10 mouse cellular contexts compared by ENCODE assay signal in the genomic region with DNA sequence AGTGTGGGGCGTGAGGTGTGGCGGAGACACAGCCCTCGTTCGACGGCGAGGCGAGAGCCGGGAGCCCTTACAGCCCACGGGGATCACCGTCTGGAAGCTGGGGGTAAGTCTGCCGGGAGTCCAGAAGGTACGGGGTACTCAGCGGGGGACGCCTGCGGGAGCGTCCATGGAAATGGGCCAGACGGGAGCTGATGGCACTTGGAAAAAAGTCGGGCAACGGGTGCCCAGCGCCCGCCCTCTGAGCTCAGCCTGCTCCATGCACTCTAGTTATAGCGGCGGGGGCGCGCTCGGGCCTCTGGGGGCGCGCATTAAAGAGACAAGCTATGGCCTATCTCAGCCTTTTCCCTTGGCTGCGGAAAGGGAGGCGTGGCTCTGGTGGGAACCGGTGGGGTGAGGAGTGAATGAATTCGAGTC. TPM values are rescaled to one million over a fixed set of nuclear protein-coding genes. Genes with fewer than 3 reads are reported as not detected.
DNase-seq lines count a peak whose midpoint lies in the region; ATAC-seq lines count a peak whose summit lies in the region.
"Had no signal": no experiment of that assay in that cellular context is flagged by ENCODE, and none has a peak within 500 bp of the region (broad histone marks: within the 10 kb centered on the region; RNA-seq: fewer than 3 reads in every experiment).

A gene (minus strand): TSS at position 240 of the 414 bp plus-strand sequence.

- no peaks in the 10 kb centered on the region for H3K36me3 ChIP-seq in embryonic facial prominence, embryonic 14.5 days (ENCODE audit: control insufficient read depth, insufficient read depth, low read length)
- H3K36me3 ChIP-seq in intestine, embryonic 14.5 days (ENCODE audit: control insufficient read depth, insufficient read depth, low read length) = no peaks in the 10 kb centered on the region
- no peaks in the 10 kb centered on the region for H3K36me3 ChIP-seq in stomach, embryonic 16.5 days (ENCODE audit: control insufficient read depth, insufficient read depth, low read length)

- H3K4me2 ChIP-seq in embryonic facial prominence, embryonic 14.5 days (ENCODE audit: low read depth, low read length) = peak within 1 kb of the TSS; percentile 50
- H3K4me2 ChIP-seq in intestine, embryonic 14.5 days (ENCODE audit: low read length) = peak within 1 kb of the TSS; percentile 45
- H3K4me2 ChIP-seq in stomach, embryonic 16.5 days (ENCODE audit: low read depth, low read length) = peak within 1 kb of the TSS; percentile 52

- no peak within 1 kb of the TSS for H3K27ac ChIP-seq in embryonic facial prominence, embryonic 14.5 days (replicated peaks; ENCODE audit: low read depth, low read length)
- no peak within 1 kb of the TSS for H3K27ac ChIP-seq in intestine, embryonic 14.5 days (ENCODE audit: low read depth)
- no peak within 1 kb of the TSS for H3K27ac ChIP-seq in stomach, embryonic 16.5 days (ENCODE audit: low read length)

- peak; percentile 33 to 47 for DNase-seq in layer of hippocampus, postnatal 10 days (ENCODE audit: low spot score in 2 of 2)
- no peak for DNase-seq in layer of hippocampus, adult 8-10 months (ENCODE audit: low spot score in 2 of 2)
- DNase-seq in embryonic facial prominence, embryonic 14.5 days (ENCODE audit: low spot score) = peak; percentile 73
- DNase-seq in intestine, embryonic 14.5 days (ENCODE audit: low spot score) = peak; percentile 79
- DNase-seq in lung, postnatal 10 days = peak; percentile 65
- DNase-seq in left cerebral cortex, adult 18-20 months (ENCODE audit: low spot score in 2 of 2) = no peak
- DNase-seq in spleen, postnatal 4 days (ENCODE audit: low spot score in 2 of 2) = no peak

- ATAC-seq in embryonic facial prominence, embryonic 14.5 days (ENCODE audit: low read depth) = peak; percentile 52
- ATAC-seq in intestine, embryonic 14.5 days (replicated peaks; ENCODE audit: low FRiP score, low TSS enrichment, low read depth) = peak; percentile 54; the same call in 1 of the 2 replicates
- ATAC-seq in stomach, embryonic 16.5 days (ENCODE audit: insufficient read depth, low FRiP score) = peak; percentile 45; the same call in 1 of the 2 replicates
- ATAC-seq: Patski had no signal

- H3K27me3 ChIP-seq in embryonic facial prominence, embryonic 14.5 days (replicated peaks; ENCODE audit: control insufficient read depth, insufficient read depth, low read length) = peaks cover 81% of the 10 kb centered on the region
- peaks cover 80% of the 10 kb centered on the region for H3K27me3 ChIP-seq in intestine, embryonic 14.5 days (replicated peaks; ENCODE audit: control insufficient read depth, insufficient read depth, low read length)
- peaks cover 83% of the 10 kb centered on the region for H3K27me3 ChIP-seq in stomach, embryonic 16.5 days (ENCODE audit: control insufficient read depth, insufficient read depth, low read length)

- WGBS in embryonic facial prominence, embryonic 14.5 days = 1% methylated on average over 26 of the region's 32 CpGs
- 3% methylated on average over 32 of the region's 32 CpGs for WGBS in intestine, embryonic 14.5 days
- 3% methylated on average over 32 of the region's 32 CpGs for WGBS in stomach, embryonic 16.5 days

- H3K4me3 ChIP-seq in embryonic facial prominence, embryonic 14.5 days (ENCODE audit: low read depth, low read length) = peak within 1 kb of the TSS; percentile 38
- H3K4me3 ChIP-seq in intestine, embryonic 14.5 days (ENCODE audit: low read depth, low read length) = peak within 1 kb of the TSS; percentile 25
- peak within 1 kb of the TSS; percentile 41 for H3K4me3 ChIP-seq in stomach, embryonic 16.5 days (replicated peaks; ENCODE audit: low read length)

- H3K9ac ChIP-seq in embryonic facial prominence, embryonic 14.5 days (ENCODE audit: low read depth, low read length) = peak within 1 kb of the TSS; percentile 30
- H3K9ac ChIP-seq in intestine, embryonic 14.5 days (ENCODE audit: low read length) = 0 out of 2 replicates have a peak within 1 kb of the TSS, but pooled peaks have one; percentile 5
- peak within 1 kb of the TSS; percentile 57 for H3K9ac ChIP-seq in stomach, embryonic 16.5 days (ENCODE audit: low read length)

- H3K4me1 ChIP-seq in embryonic facial prominence, embryonic 14.5 days (ENCODE audit: control insufficient read depth, insufficient read depth, low read length) = no peaks in the 10 kb centered on the region
- H3K4me1 ChIP-seq in intestine, embryonic 14.5 days (replicated peaks; ENCODE audit: control insufficient read depth, insufficient read depth, low read length) = no peaks in the 10 kb centered on the region; the same call in 1 of the 2 replicates
- peaks cover 13% of the 10 kb centered on the region; the same call in 1 of the 2 replicates for H3K4me1 ChIP-seq in stomach, embryonic 16.5 days (ENCODE audit: control insufficient read depth, insufficient read depth, low read length)

- no peaks in the 10 kb centered on the region for H3K9me3 ChIP-seq in embryonic facial prominence, embryonic 14.5 days (ENCODE audit: control insufficient read depth, low read length)
- no peaks in the 10 kb centered on the region for H3K9me3 ChIP-seq in intestine, embryonic 14.5 days (ENCODE audit: control insufficient read depth, low read length)
- H3K9me3 ChIP-seq in stomach, embryonic 16.5 days (replicated peaks; ENCODE audit: control insufficient read depth, low read length) = no peaks in the 10 kb centered on the region

RNA-seq across cellular contexts. Expression of the gene that starts here (rescaled TPM):
- not detected for total RNA-seq in layer of hippocampus, postnatal 10 days (2021)
- not detected for total RNA-seq in layer of hippocampus, adult 8-10 months (2022)
- polyA plus RNA-seq in embryonic facial prominence, embryonic 14.5 days (2014; fragmentation: Nextera tagmentation; extraction: Ambion mirVana) = 0.22 and 0.78 TPM in 2 replicates
- not detected in 2 replicates for polyA plus RNA-seq in intestine, embryonic 14.5 days (2014; fragmentation: Nextera tagmentation; extraction: Ambion mirVana)
- polyA plus RNA-seq in stomach, embryonic 16.5 days (2015; fragmentation: Nextera tagmentation; extraction: Ambion mirVana) = not detected in 2 replicates
- total RNA-seq in left cerebral cortex, adult 18-20 months (2021) = not detected
- total RNA-seq: heart, adult 18-20 months had no signal
- polyA plus RNA-seq: Patski had no signal

Comparison
In these comparisons a context has a peak if more than half of its experiments do, and no peak if none do; other contexts are left out.
1. Peak in DNase-seq in layer of hippocampus, postnatal 10 days; RNA of the gene not detected or under 1 TPM.
2. Peak in DNase-seq, ATAC-seq, H3K4me3 ChIP-seq, H3K9ac ChIP-seq and H3K4me2 ChIP-seq in embryonic facial prominence, embryonic 14.5 days; RNA of the gene not detected or under 1 TPM.
3. Peak in DNase-seq, ATAC-seq, H3K4me3 ChIP-seq, H3K9ac ChIP-seq and H3K4me2 ChIP-seq in intestine, embryonic 14.5 days; RNA of the gene not detected or under 1 TPM.
4. Peak in ATAC-seq, H3K4me3 ChIP-seq, H3K9ac ChIP-seq and H3K4me2 ChIP-seq in stomach, embryonic 16.5 days; RNA of the gene not detected or under 1 TPM.
5. H3K9ac ChIP-seq: peak in every context shown above with its lines; median percentile 57 in stomach, embryonic 16.5 days; 30 in embryonic facial prominence, embryonic 14.5 days; 5 in intestine, embryonic 14.5 days.